24 mouse cellular contexts compared by ENCODE assay signal in the genomic region with DNA sequence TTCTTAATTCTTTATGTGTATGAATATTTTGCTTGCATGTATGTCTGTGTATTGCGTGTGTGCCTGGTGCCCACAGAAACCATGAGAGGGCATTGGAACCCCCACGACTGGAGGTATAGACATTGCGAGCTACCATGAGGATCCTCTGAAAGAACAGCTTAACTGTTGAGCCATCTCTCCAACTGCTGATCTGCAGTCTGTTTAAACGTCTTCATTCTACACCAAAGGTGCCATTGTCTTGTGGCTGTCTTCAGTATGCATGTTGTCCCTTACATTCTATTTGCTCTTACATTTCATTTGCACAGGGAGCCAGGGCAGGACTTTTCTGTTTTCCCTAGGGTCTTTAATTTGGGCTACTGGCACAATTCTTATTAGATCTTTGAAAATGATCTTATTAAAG. TPM values are rescaled to one million over a fixed set of nuclear protein-coding genes. Genes with fewer than 3 reads are reported as not detected.
DNase-seq lines count a peak whose midpoint lies in the region; ATAC-seq and TF ChIP-seq lines count a peak whose summit lies in the region.
"Had no signal": no experiment of that assay in that cellular context is flagged by ENCODE, and none has a peak within 500 bp of the region (broad histone marks: within the 10 kb centered on the region; RNA-seq: fewer than 3 reads in every experiment).

No protein-coding gene starts in this region.

- TF ChIP-seq POLR2A in heart, adult 2 months (IDR thresholded peaks at IDR 0.05; ENCODE audit: insufficient read depth, low read depth, low read length) = no peak
- TF ChIP-seq POLR2A in embryonic fibroblast, embryonic 13.5 days (IDR thresholded peaks at IDR 0.05; ENCODE audit: low read depth, low read length) = no peak

- TF ChIP-seq EP300 in heart, adult 2 months (IDR thresholded peaks at IDR 0.05; ENCODE audit: insufficient read depth, low read depth, low read length) = no peak

- 0 out of 2 replicates have a peak, but pooled peaks cover 4% of the 10 kb centered on the region for H3K9me3 ChIP-seq in kidney, embryonic 16.5 days (ENCODE audit: low read length)
- H3K9me3 ChIP-seq in stomach, embryonic 15.5 days = no peaks in the 10 kb centered on the region
- no peaks in the 10 kb centered on the region for H3K9me3 ChIP-seq in forebrain, embryonic 14.5 days (replicated peaks; ENCODE audit: control insufficient read depth, low read length)
- H3K9me3 ChIP-seq: forebrain, embryonic 15.5 days; hindbrain, embryonic 13.5 days; liver, embryonic 12.5 days; midbrain, embryonic 10.5 days had no signal

- peaks cover 1% of the 10 kb centered on the region for H3K4me1 ChIP-seq in heart, adult 2 months (ENCODE audit: control insufficient read depth, insufficient read depth, low read length)
- peaks cover 6% of the 10 kb centered on the region; the same call in 1 of the 2 replicates for H3K4me1 ChIP-seq in kidney, embryonic 16.5 days (ENCODE audit: insufficient read depth, low read length)
- peaks cover 6% of the 10 kb centered on the region for H3K4me1 ChIP-seq in embryonic fibroblast, embryonic 13.5 days (ENCODE audit: control insufficient read depth, insufficient read depth, low read length)
- H3K4me1 ChIP-seq in stomach, embryonic 15.5 days = 0 out of 2 replicates have a peak, but pooled peaks cover 2% of the 10 kb centered on the region
- no peaks in the 10 kb centered on the region for H3K4me1 ChIP-seq in forebrain, embryonic 14.5 days (ENCODE audit: control insufficient read depth, insufficient read depth, low read length)
- H3K4me1 ChIP-seq: forebrain, embryonic 15.5 days; hindbrain, embryonic 13.5 days; limb, embryonic 13.5 days; liver, embryonic 12.5 days had no signal

- no peaks in the 10 kb centered on the region for H3K27me3 ChIP-seq in heart, adult 2 months (ENCODE audit: control insufficient read depth, insufficient read depth, low read length)
- no peaks in the 10 kb centered on the region for H3K27me3 ChIP-seq in kidney, embryonic 16.5 days (ENCODE audit: insufficient read depth, low read length)
- H3K27me3 ChIP-seq in stomach, embryonic 15.5 days (replicated peaks) = no peaks in the 10 kb centered on the region
- no peaks in the 10 kb centered on the region for H3K27me3 ChIP-seq in forebrain, embryonic 14.5 days (replicated peaks; ENCODE audit: control insufficient read depth, insufficient read depth, low read length)
- H3K27me3 ChIP-seq: forebrain, embryonic 15.5 days; hindbrain, embryonic 13.5 days; limb, embryonic 13.5 days; liver, embryonic 12.5 days had no signal

- H3K79me2 ChIP-seq in heart, adult 2 months (replicated peaks; ENCODE audit: control insufficient read depth, insufficient read depth, low read length) = no peaks in the 10 kb centered on the region

- ATAC-seq in kidney, embryonic 16.5 days (ENCODE audit: low FRiP score, low TSS enrichment) = no peak
- ATAC-seq in stomach, embryonic 15.5 days (ENCODE audit: insufficient read depth, low FRiP score, low read depth) = no peak
- no peak for ATAC-seq in forebrain, embryonic 14.5 days
- ATAC-seq: CD4-positive, CD25-positive, alpha-beta regulatory T cell, adult 4 months; forebrain, embryonic 15.5 days; liver, embryonic 12.5 days had no signal

- WGBS in heart, adult 2 months = 91% methylated on average over 4 of the region's 4 CpGs
- WGBS in kidney, embryonic 16.5 days = 91% methylated on average over 4 of the region's 4 CpGs
- WGBS in stomach, embryonic 15.5 days = 89% methylated on average over 4 of the region's 4 CpGs
- WGBS in forebrain, embryonic 14.5 days = 88% methylated on average over 4 of the region's 4 CpGs

- H3K27ac ChIP-seq in heart, adult 2 months = peak overlapping the region; percentile 22
- H3K27ac ChIP-seq in kidney, embryonic 16.5 days (ENCODE audit: low read length) = peak overlapping the region; percentile 90
- peak overlapping the region; percentile 93 for H3K27ac ChIP-seq in embryonic fibroblast, embryonic 13.5 days (ENCODE audit: insufficient read depth, low read length)
- H3K27ac ChIP-seq in stomach, embryonic 15.5 days = peak overlapping the region; percentile 5; the same call in 1 of the 2 replicates
- no peak overlapping the region for H3K27ac ChIP-seq in forebrain, embryonic 14.5 days (ENCODE audit: low read depth, low read length)
- H3K27ac ChIP-seq: forebrain, embryonic 15.5 days; hindbrain, embryonic 13.5 days; limb, embryonic 13.5 days; liver, embryonic 12.5 days; midbrain, embryonic 10.5 days had no signal

- H3K4me3 ChIP-seq in heart, adult 2 months = no peak overlapping the region
- H3K4me3 ChIP-seq in kidney, embryonic 16.5 days (ENCODE audit: low read length) = no peak overlapping the region
- no peak overlapping the region for H3K4me3 ChIP-seq in embryonic fibroblast, embryonic 13.5 days (ENCODE audit: insufficient read depth, low read length)
- H3K4me3 ChIP-seq in stomach, embryonic 15.5 days (replicated peaks) = no peak overlapping the region
- no peak overlapping the region for H3K4me3 ChIP-seq in forebrain, embryonic 14.5 days (ENCODE audit: low read depth, low read length)
- H3K4me3 ChIP-seq: forebrain, embryonic 15.5 days; hindbrain, embryonic 13.5 days; limb, embryonic 13.5 days; liver, embryonic 12.5 days; midbrain, embryonic 10.5 days had no signal

- no peaks in the 10 kb centered on the region for H3K36me3 ChIP-seq in heart, adult 2 months (ENCODE audit: control insufficient read depth, insufficient read depth, low read length)
- no peaks in the 10 kb centered on the region for H3K36me3 ChIP-seq in kidney, embryonic 16.5 days (ENCODE audit: insufficient read depth, low read length)
- H3K36me3 ChIP-seq in stomach, embryonic 15.5 days = no peaks in the 10 kb centered on the region
- H3K36me3 ChIP-seq in forebrain, embryonic 14.5 days (ENCODE audit: control insufficient read depth, insufficient read depth, low read length) = no peaks in the 10 kb centered on the region
- H3K36me3 ChIP-seq: forebrain, embryonic 15.5 days; hindbrain, embryonic 13.5 days; limb, embryonic 13.5 days; liver, embryonic 12.5 days; midbrain, embryonic 10.5 days had no signal

- DNase-seq in heart, adult 2 months = no peak
- no peak for DNase-seq in heart, postnatal 36 days
- no peak for DNase-seq in kidney, postnatal 4 days
- no peak for DNase-seq in forebrain, embryonic 14.5 days (ENCODE audit: low spot score)
- DNase-seq: adrenal gland, postnatal 14 days; cerebellum, adult 9-10 months; gastrocnemius, postnatal 14 days; layer of hippocampus, adult 9-11 months; right cerebral cortex, postnatal 14 days had no signal

- TF ChIP-seq CTCF in heart, adult 2 months (IDR thresholded peaks at IDR 0.05) = no peak
- TF ChIP-seq CTCF in embryonic fibroblast, embryonic 13.5 days (IDR thresholded peaks at IDR 0.05; ENCODE audit: borderline replicate concordance, insufficient read depth, low read length) = no peak

- no peak overlapping the region for H3K4me2 ChIP-seq in kidney, embryonic 16.5 days (replicated peaks; ENCODE audit: low read depth, low read length)
- H3K4me2 ChIP-seq in stomach, embryonic 15.5 days = no peak overlapping the region
- no peak overlapping the region for H3K4me2 ChIP-seq in forebrain, embryonic 14.5 days (ENCODE audit: low read length)
- H3K4me2 ChIP-seq: forebrain, embryonic 15.5 days; hindbrain, embryonic 13.5 days; limb, embryonic 13.5 days; liver, embryonic 12.5 days had no signal

- intact Hi-C loops in heart, adult 2 months (cut with DNase I) = no loop called here
- intact Hi-C loops in heart, postnatal 36 days (cut with DNase I) = no loop called here

- H3K9ac ChIP-seq in heart, adult 2 months (ENCODE audit: low read depth, low read length) = no peak overlapping the region
- no peak overlapping the region for H3K9ac ChIP-seq in kidney, embryonic 16.5 days (replicated peaks; ENCODE audit: low read length)
- H3K9ac ChIP-seq in stomach, embryonic 15.5 days = no peak overlapping the region
- H3K9ac ChIP-seq in forebrain, embryonic 14.5 days (ENCODE audit: low read length) = no peak overlapping the region
- H3K9ac ChIP-seq: forebrain, embryonic 15.5 days; hindbrain, embryonic 13.5 days; limb, embryonic 13.5 days; liver, embryonic 12.5 days had no signal

RNA-seq across cellular contexts. Expression of gene Tbc1d23, which starts 19.7 kb away (rescaled TPM):
- 10 to 100 TPM; 25.3 to 26.1 TPM for total RNA-seq in heart, adult 2 months (2021)
- 7.7 and 21.2 TPM in 2 replicates for polyA plus RNA-seq in heart, adult 2 months (2012; rRNA removed)
- total RNA-seq in heart, postnatal 36 days (2021) = 10 to 100 TPM; 25.1 to 25.4 TPM
- 25.4 and 26.9 TPM in 2 replicates for polyA plus RNA-seq in kidney, embryonic 16.5 days (2015; fragmentation: Nextera tagmentation; extraction: Ambion mirVana)
- polyA plus RNA-seq in embryonic fibroblast, embryonic 13.5 days (2011; ENCODE audit: insufficient read length, low read depth, missing spikeins) = 47.6 and 52.5 TPM in 2 replicates
- polyA plus RNA-seq in stomach, embryonic 15.5 days (2015; fragmentation: Nextera tagmentation; extraction: Ambion mirVana) = 23.2 and 24.4 TPM in 2 replicates
- polyA plus RNA-seq in forebrain, embryonic 14.5 days (2014; fragmentation: Nextera tagmentation; extraction: Ambion mirVana) = 32.9 and 40.8 TPM in 2 replicates

RNA-seq across cellular contexts. Expression of gene Tmem30c, which starts 41.7 kb away (rescaled TPM):
- total RNA-seq in heart, adult 2 months (2021) = not detected
- not detected in 2 replicates for polyA plus RNA-seq in heart, adult 2 months (2012; rRNA removed)
- not detected for total RNA-seq in heart, postnatal 36 days (2021)
- 0.13 TPM in 1 of 2 replicates, not detected in the other for polyA plus RNA-seq in kidney, embryonic 16.5 days (2015; fragmentation: Nextera tagmentation; extraction: Ambion mirVana)
- polyA plus RNA-seq in embryonic fibroblast, embryonic 13.5 days (2011; ENCODE audit: insufficient read length, low read depth, missing spikeins) = 0.13 and 0.19 TPM in 2 replicates
- 0.05 and 0.06 TPM in 2 replicates for polyA plus RNA-seq in stomach, embryonic 15.5 days (2015; fragmentation: Nextera tagmentation; extraction: Ambion mirVana)
- 0.37 TPM in 1 of 2 replicates, not detected in the other for polyA plus RNA-seq in forebrain, embryonic 14.5 days (2014; fragmentation: Nextera tagmentation; extraction: Ambion mirVana)
- total RNA-seq: adrenal gland, postnatal 14 days; gastrocnemius, postnatal 14 days; heart, adult 18-20 months; heart, postnatal 25 days; neutrophil, adult 5-6 weeks had no signal
- polyA plus RNA-seq: CD4-positive, CD25-positive, alpha-beta regulatory T cell, adult 4 months; embryonic facial prominence, embryonic 14.5 days; heart, embryonic 14.5 days; liver, embryonic 12.5 days; spleen, adult 2 months had no signal
